Mouse (Mus musculus): ENCODE data around the gene Spryd7.

GRCm38 (mm10) chr14:61526006-61526405, 30.7 kb downstream of the Spryd7 start:
- no peak for TF ChIP-seq CTCF (IDR thresholded peaks at IDR 0.05; ENCODE audit: borderline replicate concordance, insufficient read depth, low read depth, low read length)
- no peak for TF ChIP-seq POLR2A (IDR thresholded peaks at IDR 0.05; ENCODE audit: borderline replicate concordance, insufficient read depth, low read length)
